Mouse (Mus musculus) heart, postnatal 0 days (tissue): ENCODE measurements around the gene Rnasel.

Experiments
- CTCF ChIP-seq: IDR thresholded peaks from 2 replicates; pipeline ENCODE4 v1.5.1; 2016; ENCODE audit warnings: antibody characterized with exemption, control low read depth, low read depth
- EP300 ChIP-seq: IDR thresholded peaks from 2 replicates; pipeline ENCODE4 v1.6.1; 2016; ENCODE audit warnings: antibody characterized with exemption, low read depth

GRCm38 (mm10) chr1:153767281-153767680 is 18.1 kb downstream of the Rnasel start:
- no peak for TF ChIP-seq CTCF
- no peak for TF ChIP-seq EP300
